Mouse (Mus musculus): ENCODE measurements at regions not wholly inside any gene's neighbourhood (a gene's known extent, or its start where the extent isn't known, plus 50 kb on each side); places are given as distances from the start of the nearest gene placed in this dataset.
"Not testable (repeated sequence)": the region's sequence is repeated elsewhere in the genome, so short reads cannot be mapped to it uniquely, and the experiment has no call there.

DNA sequence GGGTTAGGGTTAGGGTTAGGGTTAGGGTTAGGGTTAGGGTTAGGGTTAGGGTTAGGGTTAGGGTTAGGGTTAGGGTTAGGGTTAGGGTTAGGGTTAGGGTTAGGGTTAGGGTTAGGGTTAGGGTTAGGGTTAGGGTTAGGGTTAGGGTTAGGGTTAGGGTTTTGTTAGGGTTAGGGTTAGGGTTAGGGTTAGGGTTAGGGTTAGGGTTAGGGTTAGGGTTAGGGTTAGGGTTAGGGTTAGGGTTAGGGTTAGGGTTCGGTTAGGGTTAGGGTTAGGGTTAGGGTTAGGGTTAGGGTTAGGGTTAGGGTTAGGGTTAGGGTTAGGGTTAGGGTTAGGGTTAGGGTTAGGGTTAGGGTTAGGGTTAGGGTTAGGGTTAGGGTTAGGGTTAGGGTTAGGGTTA lies 124.7 kb upstream of the Fgf14 start:
- not testable (repeated sequence) for ATAC-seq (ENCODE audit: low TSS enrichment)

DNA sequence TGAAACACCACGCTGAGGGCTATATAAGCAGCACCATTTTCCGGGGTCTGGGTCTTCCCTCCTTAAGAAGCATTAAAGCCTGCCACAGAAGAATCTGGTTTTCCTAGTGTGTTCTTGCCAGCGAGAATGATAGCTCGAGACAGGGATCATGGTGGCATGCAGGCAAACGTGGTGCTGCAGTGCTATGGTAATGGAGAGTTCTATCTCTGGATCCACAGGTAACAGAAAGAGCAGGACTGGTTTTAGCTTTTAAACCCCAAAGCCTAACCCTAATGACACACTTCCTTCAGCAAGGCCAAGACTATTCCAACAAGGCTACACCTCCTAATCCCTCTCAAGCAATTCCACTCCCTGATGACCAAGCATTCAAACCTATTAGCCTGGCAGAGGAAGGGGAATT lies 123.5 kb upstream of the Fgf14 start:
- ATAC-seq (ENCODE audit: low TSS enrichment), result no peak

DNA sequence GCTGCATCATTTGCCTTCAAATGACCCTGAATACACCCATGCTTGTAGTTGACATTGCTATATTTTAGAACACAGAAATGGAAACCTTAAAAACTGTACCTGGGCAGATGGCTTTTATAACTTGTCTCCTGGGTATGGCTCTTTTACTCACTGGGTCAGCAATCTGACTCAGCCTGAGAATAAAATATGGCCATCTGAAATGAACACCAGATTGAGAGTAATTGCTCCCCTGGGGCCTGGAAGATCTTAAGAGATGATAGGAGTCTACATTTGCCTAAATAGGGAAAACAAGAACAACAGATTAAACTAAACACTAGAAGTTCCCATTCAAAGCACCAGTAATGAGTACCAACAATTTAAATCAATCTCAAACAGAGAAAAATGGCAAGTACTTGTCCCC lies 98.5 kb upstream of the Fgf14 start:
- no peak for ATAC-seq (ENCODE audit: low TSS enrichment)

GRCm38 (mm10) chr14:124767996-124768395 lies 91.1 kb upstream of the Fgf14 start:
- no peak for ATAC-seq (ENCODE audit: low TSS enrichment)

GRCm38 (mm10) chr14:124767234-124767633 lies 90.3 kb upstream of the Fgf14 start:
- no peak for ATAC-seq (ENCODE audit: low TSS enrichment)

DNA sequence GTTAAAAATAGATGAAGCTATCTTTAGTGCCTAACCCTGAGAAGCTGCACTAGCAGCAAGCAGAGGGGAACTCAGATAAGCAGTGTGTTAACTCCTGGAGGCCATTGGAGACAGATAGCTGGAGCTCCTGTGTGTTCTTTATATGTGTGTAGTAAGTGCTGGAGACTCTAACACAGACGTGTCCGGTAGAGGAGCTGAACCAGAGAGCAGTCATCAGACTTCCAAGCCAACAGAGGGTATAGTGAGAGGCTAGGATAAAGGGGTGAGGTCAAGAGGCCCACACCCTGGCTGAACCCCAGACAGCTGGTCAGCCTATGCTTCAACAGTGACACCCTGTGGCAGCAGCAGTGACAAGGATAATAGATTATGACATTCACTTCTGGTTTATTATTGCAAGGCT lies 65.6 kb upstream of the Fgf14 start:
- ATAC-seq (ENCODE audit: low TSS enrichment), result peak; percentile 79

Data from frontal cortex, adult (tissue).